11 mouse cellular contexts compared by ENCODE assay signal in the genomic region with DNA sequence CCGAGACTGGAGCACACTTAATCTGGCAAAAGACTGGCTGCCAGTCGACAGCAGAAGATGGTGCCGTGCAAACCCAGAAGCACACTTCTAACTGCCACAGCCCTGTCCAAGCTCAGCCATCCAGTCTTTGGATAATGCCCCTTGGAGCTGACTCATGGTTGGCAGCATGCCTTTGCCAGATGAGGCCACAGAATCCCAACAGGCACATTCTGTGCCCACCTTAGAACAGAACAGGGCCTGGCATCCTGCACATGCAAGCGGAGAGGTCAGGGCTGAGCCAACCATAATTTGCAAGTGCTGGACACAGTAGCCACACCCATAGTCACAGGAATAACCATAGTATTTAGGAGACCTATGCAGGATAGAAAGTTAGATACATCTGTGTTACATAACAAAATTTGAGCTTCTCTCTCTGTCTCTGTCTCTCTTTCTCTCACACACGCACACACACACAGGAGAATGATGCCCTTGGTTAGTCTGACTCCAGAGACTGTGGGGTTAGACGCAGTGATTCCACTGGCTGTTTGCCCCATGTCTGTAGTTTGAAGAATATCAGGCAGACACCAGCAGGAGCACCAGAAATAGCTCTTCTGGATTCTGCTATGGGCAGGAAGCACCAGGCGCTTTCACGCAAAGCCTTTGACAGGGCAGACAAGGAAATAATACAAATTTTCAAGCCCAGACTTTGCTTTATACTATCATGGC. TPM values are rescaled to one million over a fixed set of nuclear protein-coding genes. Genes with fewer than 3 reads are reported as not detected.
A peak's percentile ranks its signal among the peaks of the same experiment; 100 is the strongest.
DNase-seq lines count a peak whose midpoint lies in the region; ATAC-seq lines count a peak whose summit lies in the region.
"Had no signal": no experiment of that assay in that cellular context is flagged by ENCODE, and none has a peak within 500 bp of the region (broad histone marks: within the 10 kb centered on the region; RNA-seq: fewer than 3 reads in every experiment).

No protein-coding gene starts in this region.

- peaks cover 2% of the 10 kb centered on the region for H3K27me3 ChIP-seq in megakaryocyte, embryonic 14.5 days (replicated peaks)
- H3K27me3 ChIP-seq in heart, embryonic 14.5 days (ENCODE audit: control insufficient read depth, insufficient read depth, low read length): no peaks in the 10 kb centered on the region
- no peaks in the 10 kb centered on the region for H3K27me3 ChIP-seq in liver, embryonic 12.5 days (replicated peaks)
- H3K27me3 ChIP-seq: embryonic facial prominence, embryonic 15.5 days; limb, embryonic 15.5 days; neural tube, embryonic 12.5 days had no signal

- ATAC-seq in megakaryocyte, adult 5-6 weeks (ENCODE audit: poor library complexity, severe bottlenecking): no peak
- ATAC-seq in heart, embryonic 14.5 days (ENCODE audit: insufficient number of reproducible peaks, insufficient read depth, low FRiP score, low read depth): no peak; the same call in 1 of the 2 replicates
- no peak for ATAC-seq in liver, embryonic 12.5 days

- WGBS in heart, embryonic 14.5 days: 57% methylated on average over 8 of the region's 8 CpGs
- 76% methylated on average over 8 of the region's 8 CpGs for WGBS in liver, embryonic 12.5 days (ENCODE audit: insufficient replicate concordance)

- H3K4me2 ChIP-seq in heart, embryonic 14.5 days (ENCODE audit: low read length): peak overlapping the region; percentile 9; the same call in 1 of the 2 replicates
- H3K4me2 ChIP-seq in liver, embryonic 12.5 days: no peak overlapping the region
- H3K4me2 ChIP-seq: embryonic facial prominence, embryonic 15.5 days; limb, embryonic 15.5 days; neural tube, embryonic 12.5 days had no signal

- DNase-seq in cerebellum, postnatal 14 days: peak; percentile 27 to 30
- no peak for DNase-seq in cerebellum, adult 8-10 months
- DNase-seq in skeletal muscle tissue, adult 2 months (ENCODE audit: low read depth, low spot score): peak; percentile 67
- no peak for DNase-seq in thymus, postnatal 4 days

- peaks cover 66% of the 10 kb centered on the region for H3K4me1 ChIP-seq in megakaryocyte, embryonic 14.5 days
- peaks cover 4 to 12% of the 10 kb centered on the region in 2 experiments for H3K4me1 ChIP-seq in heart, embryonic 14.5 days (ENCODE audit: control insufficient read depth in 2 of 2, insufficient read depth in 2 of 2, low read length in 2 of 2)
- H3K4me1 ChIP-seq in liver, embryonic 12.5 days: no peaks in the 10 kb centered on the region
- H3K4me1 ChIP-seq: neural tube, embryonic 12.5 days had no signal

- H3K27ac ChIP-seq in heart, embryonic 14.5 days (replicated peaks in 1 of 2; ENCODE audit: control insufficient read depth in 1 of 2, insufficient read depth in 1 of 2, low read depth in 2 of 2, low read length in 2 of 2): peak overlapping the region; percentile 23 to 51; a peak in 2 of 4 replicates
- H3K27ac ChIP-seq in liver, embryonic 12.5 days: no peak overlapping the region
- H3K27ac ChIP-seq: embryonic facial prominence, embryonic 15.5 days; limb, embryonic 15.5 days; neural tube, embryonic 12.5 days had no signal

- peaks cover 3% of the 10 kb centered on the region for H3K36me3 ChIP-seq in megakaryocyte, embryonic 14.5 days (replicated peaks; ENCODE audit: low read length)
- no peaks in the 10 kb centered on the region for H3K36me3 ChIP-seq in heart, embryonic 14.5 days (ENCODE audit: control insufficient read depth, insufficient read depth, low read length)
- no peaks in the 10 kb centered on the region for H3K36me3 ChIP-seq in liver, embryonic 12.5 days
- H3K36me3 ChIP-seq: embryonic facial prominence, embryonic 15.5 days; limb, embryonic 15.5 days; neural tube, embryonic 12.5 days had no signal

- peaks cover 3% of the 10 kb centered on the region; the same call in 1 of the 2 replicates for H3K9me3 ChIP-seq in megakaryocyte, embryonic 14.5 days
- no peaks in the 10 kb centered on the region for H3K9me3 ChIP-seq in heart, embryonic 14.5 days (ENCODE audit: control insufficient read depth, low read length)
- H3K9me3 ChIP-seq in liver, embryonic 12.5 days (replicated peaks): no peaks in the 10 kb centered on the region
- H3K9me3 ChIP-seq: embryonic facial prominence, embryonic 15.5 days; limb, embryonic 15.5 days; neural tube, embryonic 12.5 days had no signal

- no peak overlapping the region for H3K9ac ChIP-seq in heart, embryonic 14.5 days (ENCODE audit: low read length)
- no peak overlapping the region for H3K9ac ChIP-seq in liver, embryonic 12.5 days
- H3K9ac ChIP-seq: embryonic facial prominence, embryonic 15.5 days; limb, embryonic 15.5 days; neural tube, embryonic 12.5 days had no signal

- H3K4me3 ChIP-seq in megakaryocyte, embryonic 14.5 days (replicated peaks): peak overlapping the region; percentile 23
- no peak overlapping the region for H3K4me3 ChIP-seq in heart, embryonic 14.5 days (ENCODE audit: control insufficient read depth in 1 of 2, insufficient read depth in 1 of 2, low read depth in 1 of 2, low read length in 2 of 2)
- H3K4me3 ChIP-seq in liver, embryonic 12.5 days: no peak overlapping the region
- H3K4me3 ChIP-seq: embryonic facial prominence, embryonic 15.5 days; limb, embryonic 15.5 days; neural tube, embryonic 12.5 days had no signal

RNA-seq across cellular contexts. Expression of gene Anxa4, which starts 17.2 kb away (rescaled TPM):
- polyA plus RNA-seq in megakaryocyte, embryonic 14.5 days (2012; ENCODE audit: insufficient read depth, low replicate concordance): 2.0 and 21.6 TPM in 2 replicates
- total RNA-seq in megakaryocyte, adult 5-6 weeks (2015): 41.8 and 43.7 TPM in 2 replicates
- 55.9 and 65.7 TPM in 2 replicates for total RNA-seq in megakaryocyte, adult 5-6 weeks (2017)
- 24.6 and 30.3 TPM in 2 replicates for polyA plus RNA-seq in heart, embryonic 14.5 days (2014; fragmentation: Nextera tagmentation; extraction: Ambion mirVana)
- polyA plus RNA-seq in liver, embryonic 12.5 days (2016; fragmentation: Nextera tagmentation; extraction: Ambion mirVana): 27.0 and 27.9 TPM in 2 replicates

RNA-seq across cellular contexts. Expression of gene Gmcl1, which starts 43.0 kb away (rescaled TPM):
- polyA plus RNA-seq in megakaryocyte, embryonic 14.5 days (2012; ENCODE audit: insufficient read depth, low replicate concordance): 4.3 and 7.1 TPM in 2 replicates
- total RNA-seq in megakaryocyte, adult 5-6 weeks (2015): 26.7 and 26.8 TPM in 2 replicates
- total RNA-seq in megakaryocyte, adult 5-6 weeks (2017): 16.9 and 23.4 TPM in 2 replicates
- 18.9 and 19.8 TPM in 2 replicates for polyA plus RNA-seq in heart, embryonic 14.5 days (2014; fragmentation: Nextera tagmentation; extraction: Ambion mirVana)
- 17.5 and 17.8 TPM in 2 replicates for polyA plus RNA-seq in liver, embryonic 12.5 days (2016; fragmentation: Nextera tagmentation; extraction: Ambion mirVana)

Comparison
In these comparisons a context has a peak if more than half of its experiments do, and no peak if none do; other contexts are left out.
1. DNase-seq: peak in cerebellum, postnatal 14 days (2 of 2) and skeletal muscle tissue, adult 2 months (single experiment); none in cerebellum, adult 8-10 months (single experiment) and thymus, postnatal 4 days (single experiment).